Mouse (Mus musculus): ENCODE data around the gene Maco1. TPM values are rescaled to one million over a fixed set of nuclear protein-coding genes. Genes with fewer than 3 reads are reported as not detected.

Maco1 gene
- polyA plus RNA-seq, 1 experiment from 2014 or later: 104 TPM

DNA sequence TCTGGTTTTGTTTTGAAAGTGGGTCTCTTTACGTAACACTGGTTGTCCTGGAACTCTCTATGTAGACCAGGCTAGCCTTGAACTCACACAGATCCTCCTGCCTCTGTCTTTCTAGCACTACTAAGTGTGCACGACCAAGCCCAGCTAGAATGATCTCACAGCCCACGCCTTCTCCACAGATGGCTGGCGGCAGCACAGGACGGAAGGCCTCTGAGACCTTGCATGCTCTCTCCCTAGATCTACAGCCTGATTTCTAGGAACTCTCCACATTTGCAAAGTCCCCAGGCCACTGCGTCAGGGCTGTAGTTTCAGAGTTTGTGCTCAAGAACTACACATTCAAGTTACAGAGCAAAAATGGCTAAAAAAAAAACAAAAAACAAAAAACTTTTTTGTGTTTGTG is 79.0 kb downstream of the Maco1 start:
- H3K27me3 ChIP-seq (replicated peaks; ENCODE audit: control insufficient read depth, insufficient read depth, low read length): peaks cover 4% of the 10 kb centered on the region; the same call in 1 of the 2 replicates
- no peak overlapping the region for H3K27ac ChIP-seq (ENCODE audit: low read length)
- H3K4me3 ChIP-seq (replicated peaks; ENCODE audit: low read length): no peak overlapping the region
- no peaks in the 10 kb centered on the region for H3K4me1 ChIP-seq (replicated peaks; ENCODE audit: control insufficient read depth, insufficient read depth, low read length)
- ATAC-seq: no peak
- no peaks in the 10 kb centered on the region for H3K36me3 ChIP-seq (ENCODE audit: control insufficient read depth, insufficient read depth)
- H3K4me2 ChIP-seq (ENCODE audit: low read length): no peak overlapping the region
- H3K9ac ChIP-seq (replicated peaks; ENCODE audit: low read depth, low read length): no peak overlapping the region
- 83% methylated on average over 6 of the region's 6 CpGs for WGBS
- H3K9me3 ChIP-seq (ENCODE audit: control insufficient read depth, low read length): no peaks in the 10 kb centered on the region

DNA sequence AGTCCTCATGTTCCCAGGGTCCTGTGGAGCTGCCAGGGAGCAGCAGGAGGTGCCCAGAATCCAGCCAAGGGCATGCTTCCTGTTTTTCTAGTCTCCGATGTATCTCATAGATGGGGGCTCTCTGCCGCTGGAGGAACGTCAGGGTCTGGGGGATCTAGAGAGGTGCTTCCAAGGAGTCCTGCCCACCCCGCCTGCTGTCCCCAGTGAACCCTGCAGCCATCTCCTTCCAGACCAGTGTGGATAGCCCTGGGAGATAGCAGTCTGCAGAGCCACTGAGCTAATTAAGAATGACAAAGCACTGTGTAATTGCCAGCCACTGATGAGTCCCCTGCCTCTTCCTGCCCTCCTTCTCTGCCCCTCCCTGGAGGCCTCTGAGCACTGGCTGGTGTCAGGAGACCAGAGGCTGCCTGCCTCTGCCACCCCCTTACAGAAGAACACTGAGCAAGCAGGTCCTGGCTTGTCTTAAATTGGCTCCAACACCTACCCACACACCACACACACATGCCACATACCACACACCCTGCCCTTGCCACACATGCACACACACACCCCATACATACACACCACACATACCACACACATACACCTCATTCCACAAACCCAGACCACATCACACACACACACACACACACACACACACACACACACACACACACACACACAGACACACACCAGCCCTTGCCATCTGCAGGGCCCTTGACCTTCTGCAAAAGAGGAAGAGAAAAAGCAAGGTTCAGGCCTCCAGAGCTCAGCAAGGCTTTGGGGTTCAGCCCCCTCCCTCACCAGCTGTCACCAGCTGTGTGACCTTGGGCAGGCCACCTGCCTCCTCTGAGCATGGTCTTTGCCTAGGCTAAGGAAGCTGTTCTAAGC is 80.1 kb downstream of the Maco1 start:
- H3K4me1 ChIP-seq (replicated peaks; ENCODE audit: control insufficient read depth, insufficient read depth, low read length): peaks cover 3% of the 10 kb centered on the region
- H3K9ac ChIP-seq (replicated peaks; ENCODE audit: low read depth, low read length): no peak overlapping the region
- no peak overlapping the region for H3K4me2 ChIP-seq (ENCODE audit: low read length)
- no peaks in the 10 kb centered on the region for H3K9me3 ChIP-seq (ENCODE audit: control insufficient read depth, low read length)
- peaks cover 12% of the 10 kb centered on the region; the same call in 1 of the 2 replicates for H3K27me3 ChIP-seq (replicated peaks; ENCODE audit: control insufficient read depth, insufficient read depth, low read length)
- ATAC-seq: no peak
- no peaks in the 10 kb centered on the region for H3K36me3 ChIP-seq (ENCODE audit: control insufficient read depth, insufficient read depth)
- 34% methylated on average over 4 of the region's 4 CpGs for WGBS
- no peak overlapping the region for H3K27ac ChIP-seq (ENCODE audit: low read length)
- no peak overlapping the region for H3K4me3 ChIP-seq (replicated peaks; ENCODE audit: low read length)

DNA sequence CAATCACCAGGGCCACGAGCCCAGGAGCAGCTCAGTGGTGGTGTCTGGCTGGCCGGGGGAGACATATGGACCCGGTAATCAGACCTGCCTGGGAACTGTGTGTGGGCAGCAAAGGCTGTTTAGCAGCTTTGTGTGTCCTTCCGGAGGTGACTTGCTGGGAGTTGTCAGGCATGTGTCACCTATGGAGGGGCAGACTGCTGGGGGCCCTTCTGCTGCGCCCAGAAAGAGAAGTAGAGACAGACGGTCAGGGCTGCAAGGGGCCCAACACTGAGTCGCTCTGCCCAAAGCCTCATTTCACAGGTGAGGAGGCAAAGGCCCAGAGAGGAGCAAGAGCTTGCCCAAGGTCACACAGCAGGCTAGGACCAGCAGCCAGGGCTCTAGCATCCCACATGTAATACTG is 83.3 kb downstream of the Maco1 start:
- Histone ChIP-seq H3K4me3 (replicated peaks; ENCODE audit: low read length) (no peak overlapping the region), H3K4me2 (ENCODE audit: low read length) (no peak overlapping the region), H3K9ac (replicated peaks; ENCODE audit: low read depth, low read length) (no peak overlapping the region), H3K27ac (ENCODE audit: low read length) (no peak overlapping the region), H3K36me3 (ENCODE audit: control insufficient read depth, insufficient read depth) (no peaks in the 10 kb centered on the region), H3K27me3 (replicated peaks; ENCODE audit: control insufficient read depth, insufficient read depth, low read length) (peaks cover 19% of the 10 kb centered on the region; the same call in 1 of the 2 replicates), H3K9me3 (ENCODE audit: control insufficient read depth, low read length) (no peaks in the 10 kb centered on the region), H3K4me1 (replicated peaks; ENCODE audit: control insufficient read depth, insufficient read depth, low read length) (peaks cover 17% of the 10 kb centered on the region)
- ATAC-seq: no peak
- WGBS: 83% methylated on average over 7 of the region's 7 CpGs

DNA sequence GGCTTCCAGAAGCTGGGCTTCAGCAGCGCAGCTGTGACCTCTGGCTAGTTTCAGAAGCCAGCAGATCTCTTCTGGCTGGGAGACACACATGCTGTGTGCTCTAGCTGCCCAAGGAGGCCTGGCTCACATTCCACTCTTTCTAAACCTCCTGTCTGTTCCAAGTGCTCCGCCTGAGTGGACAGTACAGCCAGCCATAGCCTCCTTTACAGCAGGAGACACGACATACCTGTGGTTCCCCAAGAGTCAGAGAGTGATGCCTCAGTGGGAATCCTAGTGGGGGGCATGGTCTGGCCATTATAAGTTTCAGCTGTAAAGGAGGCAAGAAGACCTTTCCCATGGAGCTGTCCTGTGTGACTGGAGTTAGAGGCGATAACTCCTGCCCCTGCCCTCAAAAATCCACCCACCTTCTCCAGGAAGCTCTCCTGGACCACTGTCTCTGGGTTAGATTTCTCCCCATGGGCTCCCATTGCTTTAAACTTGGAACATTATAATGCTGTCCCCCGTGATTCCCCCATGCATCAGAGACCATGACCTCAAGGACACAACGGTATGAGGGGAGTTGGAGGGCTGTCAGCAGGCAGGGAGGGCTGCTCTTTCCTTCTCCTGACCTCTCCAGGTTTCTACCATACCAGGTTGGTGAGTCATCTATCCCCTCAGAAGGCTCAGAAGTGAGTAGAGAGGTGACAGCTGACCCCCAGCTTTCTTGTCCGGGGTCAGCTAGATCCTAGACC is 83.9 kb downstream of the Maco1 start:
- ATAC-seq: no peak
- Histone ChIP-seq H3K36me3 (ENCODE audit: control insufficient read depth, insufficient read depth) (no peaks in the 10 kb centered on the region), H3K27ac (ENCODE audit: low read length) (no peak overlapping the region), H3K9me3 (ENCODE audit: control insufficient read depth, low read length) (no peaks in the 10 kb centered on the region), H3K4me2 (ENCODE audit: low read length) (no peak overlapping the region), H3K27me3 (replicated peaks; ENCODE audit: control insufficient read depth, insufficient read depth, low read length) (peaks cover 19% of the 10 kb centered on the region; the same call in 1 of the 2 replicates), H3K9ac (replicated peaks; ENCODE audit: low read depth, low read length) (no peak overlapping the region), H3K4me3 (replicated peaks; ENCODE audit: low read length) (no peak overlapping the region), H3K4me1 (replicated peaks; ENCODE audit: control insufficient read depth, insufficient read depth, low read length) (peaks cover 17% of the 10 kb centered on the region)
- WGBS: 64% methylated on average over 7 of the region's 7 CpGs

DNA sequence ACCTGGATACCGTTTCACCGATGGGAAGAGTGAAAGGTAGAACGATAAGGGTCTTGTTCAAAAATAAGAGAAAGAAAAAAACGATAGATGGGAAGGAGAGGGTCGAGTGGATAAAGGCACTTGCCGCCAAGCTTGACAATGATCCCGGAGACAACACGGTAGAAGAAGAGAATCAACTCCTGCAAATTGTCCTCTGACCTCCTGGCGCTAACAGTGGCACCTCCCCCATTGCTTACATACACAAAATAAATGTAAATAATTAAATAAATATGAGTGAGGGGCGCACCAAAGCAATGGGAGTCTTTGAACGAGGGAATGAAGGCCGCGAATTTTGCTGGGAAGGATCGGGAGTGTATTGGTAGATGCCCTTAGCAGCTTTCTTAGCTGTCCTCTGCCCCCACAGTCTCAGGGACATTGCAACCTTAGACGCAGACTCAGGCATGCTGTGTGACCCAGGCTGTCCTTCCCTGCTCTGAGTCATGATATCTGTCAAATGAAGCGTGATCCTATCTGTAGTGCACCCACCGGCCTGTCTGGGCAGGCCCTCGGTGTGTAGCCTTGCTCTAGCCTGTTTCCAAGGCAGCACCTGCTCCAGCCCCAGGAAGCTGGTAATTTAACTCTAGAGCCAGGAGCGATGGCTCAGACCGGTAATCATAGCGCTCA is 84.8 kb downstream of the Maco1 start:
- peak overlapping the region; percentile 96 for H3K4me2 ChIP-seq (ENCODE audit: low read length)
- WGBS: 9% methylated on average over 21 of the region's 21 CpGs
- peak overlapping the region; percentile 60 for H3K9ac ChIP-seq (replicated peaks; ENCODE audit: low read depth, low read length)
- H3K36me3 ChIP-seq (ENCODE audit: control insufficient read depth, insufficient read depth): no peaks in the 10 kb centered on the region
- peak overlapping the region; percentile 52 for H3K4me3 ChIP-seq (replicated peaks; ENCODE audit: low read length)
- H3K4me1 ChIP-seq (replicated peaks; ENCODE audit: control insufficient read depth, insufficient read depth, low read length): peaks cover 17% of the 10 kb centered on the region
- H3K9me3 ChIP-seq (ENCODE audit: control insufficient read depth, low read length): no peaks in the 10 kb centered on the region
- peaks cover 19% of the 10 kb centered on the region; the same call in 1 of the 2 replicates for H3K27me3 ChIP-seq (replicated peaks; ENCODE audit: control insufficient read depth, insufficient read depth, low read length)
- no peak for ATAC-seq
- H3K27ac ChIP-seq (ENCODE audit: low read length): no peak overlapping the region

DNA sequence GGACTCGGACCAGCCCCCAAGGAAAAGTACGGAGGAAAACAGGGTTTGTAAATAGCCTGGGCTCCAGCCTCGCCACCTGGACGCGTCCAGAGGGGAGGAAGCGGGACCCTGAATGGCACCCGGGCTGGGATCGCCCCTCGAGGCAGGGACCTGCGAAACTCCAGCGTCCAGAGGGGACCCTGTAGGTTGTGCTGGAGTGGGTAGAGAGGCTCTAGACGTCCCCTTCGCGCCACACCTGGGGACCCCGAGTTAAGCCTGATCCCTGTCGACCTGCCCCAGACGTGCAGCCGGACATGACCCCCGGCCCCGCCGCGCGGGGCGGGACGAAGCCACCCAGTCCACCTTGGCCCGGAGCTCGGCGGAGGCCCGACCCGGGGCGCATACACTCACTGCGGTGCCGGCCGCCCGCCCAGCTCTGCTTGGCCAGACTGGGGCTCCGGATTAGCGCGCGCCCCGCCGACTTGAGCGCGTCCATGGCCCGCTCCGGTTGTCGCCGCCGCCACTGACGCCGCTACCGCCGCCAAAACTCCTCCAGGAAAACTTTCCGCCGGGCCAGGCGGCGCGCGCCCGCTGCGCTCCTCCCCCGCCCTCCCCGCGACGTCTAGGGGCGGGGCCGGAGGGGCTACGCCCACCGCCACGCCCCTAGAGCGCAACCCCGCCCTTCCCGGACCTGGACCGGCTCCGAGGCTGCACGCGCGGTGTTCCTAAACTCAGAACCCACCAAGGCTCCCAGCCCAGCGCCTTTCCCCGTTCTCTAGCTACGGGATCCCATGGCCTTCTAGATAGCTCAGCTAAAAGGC is 85.5 kb downstream of the Maco1 start, which contains the start of gene Ldlrap1:
Ldlrap1 (minus strand) TSS at position 599 of the 800 bp plus-strand sequence.
- peak; percentile 69 for ATAC-seq
- H3K9me3 ChIP-seq (ENCODE audit: control insufficient read depth, low read length): no peaks in the 10 kb centered on the region
- H3K4me3 ChIP-seq (replicated peaks; ENCODE audit: low read length): peak within 1 kb of the TSS; percentile 52
- H3K9ac ChIP-seq (replicated peaks; ENCODE audit: low read depth, low read length): peak within 1 kb of the TSS; percentile 60
- H3K4me2 ChIP-seq (ENCODE audit: low read length): peak within 1 kb of the TSS; percentile 96
- H3K4me1 ChIP-seq (replicated peaks; ENCODE audit: control insufficient read depth, insufficient read depth, low read length): peaks cover 17% of the 10 kb centered on the region
- H3K27me3 ChIP-seq (replicated peaks; ENCODE audit: control insufficient read depth, insufficient read depth, low read length): peaks cover 19% of the 10 kb centered on the region; the same call in 1 of the 2 replicates
- under 1% methylated on average over 74 of the region's 80 CpGs for WGBS
- no peaks in the 10 kb centered on the region for H3K36me3 ChIP-seq (ENCODE audit: control insufficient read depth, insufficient read depth)
- H3K27ac ChIP-seq (ENCODE audit: low read length): no peak within 1 kb of the TSS

DNA sequence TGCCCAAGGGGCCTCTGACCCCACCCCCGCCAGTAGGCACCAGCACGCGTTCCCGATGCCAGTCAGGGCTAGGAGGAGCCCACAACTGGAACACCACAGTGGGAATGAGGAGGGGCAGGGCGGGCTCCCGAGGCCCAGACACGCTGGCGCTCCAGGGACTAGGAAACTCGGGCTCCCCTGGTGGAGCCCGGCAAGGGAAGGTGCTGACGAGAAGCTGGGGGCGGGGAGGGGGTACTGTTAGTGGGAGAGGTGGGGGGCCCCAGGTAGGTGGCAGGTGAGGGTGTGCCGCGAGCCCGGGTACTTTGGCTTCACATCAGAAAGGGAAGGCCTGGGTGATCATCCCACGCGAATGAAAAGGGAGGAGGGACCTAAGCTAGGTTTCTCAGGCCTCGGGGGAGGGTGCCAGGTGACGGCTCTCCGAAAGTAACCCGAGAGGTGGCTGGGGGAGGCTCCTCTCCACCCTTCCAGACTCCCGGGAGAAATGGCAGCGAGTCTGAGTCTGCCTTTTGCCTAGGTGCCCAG is 86.2 kb downstream of the Maco1 start:
- Histone ChIP-seq H3K4me1 (replicated peaks; ENCODE audit: control insufficient read depth, insufficient read depth, low read length) (peaks cover 17% of the 10 kb centered on the region), H3K27ac (ENCODE audit: low read length) (no peak overlapping the region), H3K9me3 (ENCODE audit: control insufficient read depth, low read length) (no peaks in the 10 kb centered on the region), H3K4me2 (ENCODE audit: low read length) (peak overlapping the region; percentile 96), H3K4me3 (replicated peaks; ENCODE audit: low read length) (peak overlapping the region; percentile 52), H3K27me3 (replicated peaks; ENCODE audit: control insufficient read depth, insufficient read depth, low read length) (peaks cover 19% of the 10 kb centered on the region; the same call in 1 of the 2 replicates), H3K36me3 (ENCODE audit: control insufficient read depth, insufficient read depth) (no peaks in the 10 kb centered on the region), H3K9ac (replicated peaks; ENCODE audit: low read depth, low read length) (peak overlapping the region; percentile 60)
- ATAC-seq: no peak
- under 1% methylated on average over 23 of the region's 23 CpGs for WGBS

DNA sequence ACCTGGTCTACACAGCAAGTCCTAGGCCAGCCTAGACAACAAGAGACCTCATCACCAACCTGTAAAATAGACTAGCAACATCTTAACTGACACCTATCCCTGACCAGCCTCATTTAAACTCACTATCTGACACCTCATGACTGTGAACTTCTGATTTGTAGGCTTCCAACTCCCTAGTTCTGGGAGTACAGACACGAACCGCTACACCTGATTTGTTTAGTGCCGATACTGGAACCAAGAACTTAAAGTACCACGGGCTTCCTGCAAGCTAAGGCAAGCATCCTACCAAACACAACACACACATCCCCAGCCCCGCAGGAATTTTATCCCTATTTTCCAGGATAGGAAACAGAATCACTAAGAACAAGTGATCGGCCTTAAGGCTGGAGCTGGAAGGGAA is 86.9 kb downstream of the Maco1 start:
- Histone ChIP-seq H3K36me3 (ENCODE audit: control insufficient read depth, insufficient read depth) (no peaks in the 10 kb centered on the region), H3K27ac (ENCODE audit: low read length) (no peak overlapping the region)
- 77% methylated on average over 6 of the region's 6 CpGs for WGBS

More for the DNA sequence above, 86.9 kb downstream of the Maco1 start:
- H3K9ac ChIP-seq (replicated peaks; ENCODE audit: low read depth, low read length): no peak overlapping the region
- H3K4me2 ChIP-seq (ENCODE audit: low read length): no peak overlapping the region
- no peak overlapping the region for H3K4me3 ChIP-seq (replicated peaks; ENCODE audit: low read length)
- ATAC-seq: no peak
- H3K4me1 ChIP-seq (replicated peaks; ENCODE audit: control insufficient read depth, insufficient read depth, low read length): peaks cover 17% of the 10 kb centered on the region
- H3K9me3 ChIP-seq (ENCODE audit: control insufficient read depth, low read length): no peaks in the 10 kb centered on the region
- H3K27me3 ChIP-seq (replicated peaks; ENCODE audit: control insufficient read depth, insufficient read depth, low read length): peaks cover 19% of the 10 kb centered on the region; the same call in 1 of the 2 replicates

Measured in forebrain, embryonic 16.5 days (tissue).